Mouse (Mus musculus) liver, embryonic 15.5 days (tissue): ENCODE measurements around the gene Fkrp. TPM values are rescaled to one million over a fixed set of nuclear protein-coding genes. Genes with fewer than 3 reads are reported as not detected.

Experiments used
- ATAC-seq: fragments of 200-750 bp; cut with Nextera tagmentation; 2 replicates; pipeline ENCODE4 v1.8.0; 2017; ENCODE audit warnings: moderate number of reproducible peaks, mild to moderate bottlenecking, moderate library complexity; ENCODE audit not compliant: insufficient read depth
- H3K27ac ChIP-seq: fragments of 300-500 bp; sonication (generic); replicated peaks from 2 replicates; pipeline ENCODE4 v1.5.1; 2015; ENCODE audit warnings: mild to moderate bottlenecking, inconsistent platforms
- H3K27me3 ChIP-seq: fragments of 300-500 bp; sonication (generic); 2 replicates; pipeline ENCODE4 v1.6.1; 2015; ENCODE audit warnings: mild to moderate bottlenecking, inconsistent platforms
- H3K36me3 ChIP-seq: fragments of 300-500 bp; sonication (generic); replicated peaks from 2 replicates; pipeline ENCODE4 v1.6.1; 2015; ENCODE audit warnings: moderate library complexity, mild to moderate bottlenecking, inconsistent platforms
- H3K4me1 ChIP-seq: fragments of 300-500 bp; sonication (generic); replicated peaks from 2 replicates; pipeline ENCODE4 v1.6.1; 2015; ENCODE audit warnings: inconsistent platforms
- H3K4me2 ChIP-seq: fragments of 300-500 bp; sonication (generic); 2 replicates; pipeline ENCODE4 v1.6.1; 2015; ENCODE audit warnings: moderate library complexity, mild to moderate bottlenecking, inconsistent platforms
- H3K4me3 ChIP-seq: fragments of 300-500 bp; sonication (generic); replicated peaks from 2 replicates; pipeline ENCODE4 v1.5.1; 2015; ENCODE audit warnings: mild to moderate bottlenecking, inconsistent platforms
- H3K9ac ChIP-seq: fragments of 300-500 bp; sonication (generic); 2 replicates; pipeline ENCODE4 v1.6.1; 2015; ENCODE audit warnings: moderate library complexity, mild to moderate bottlenecking, inconsistent platforms
- H3K9me3 ChIP-seq: fragments of 300-500 bp; sonication (generic); replicated peaks from 2 replicates; pipeline ENCODE4 v1.6.1; 2016; ENCODE audit warnings: inconsistent platforms
- WGBS: fragments of 180-500 bp; shearing (Covaris S2); methylation state at CpG from one replicate; pipeline ENCODE4 v1.1.7; 2015; ENCODE audit warnings: mixed read lengths; ENCODE audit not compliant: insufficient replicate concordance; 5-methylcytosine and 5-hydroxymethylcytosine counted together
- polyA plus RNA-seq: library from polyadenylated mRNA; unstranded; fragments of >200 nt; fragmentation: Nextera tagmentation; extraction: Ambion mirVana; gene quantifications from 2 replicates; pipeline ENCODE4 v1.2.1, GENCODE M21; 2015

Gene Fkrp
- polyA plus RNA-seq, 1 experiment from 2014 or later, result 8.2 TPM

DNA sequence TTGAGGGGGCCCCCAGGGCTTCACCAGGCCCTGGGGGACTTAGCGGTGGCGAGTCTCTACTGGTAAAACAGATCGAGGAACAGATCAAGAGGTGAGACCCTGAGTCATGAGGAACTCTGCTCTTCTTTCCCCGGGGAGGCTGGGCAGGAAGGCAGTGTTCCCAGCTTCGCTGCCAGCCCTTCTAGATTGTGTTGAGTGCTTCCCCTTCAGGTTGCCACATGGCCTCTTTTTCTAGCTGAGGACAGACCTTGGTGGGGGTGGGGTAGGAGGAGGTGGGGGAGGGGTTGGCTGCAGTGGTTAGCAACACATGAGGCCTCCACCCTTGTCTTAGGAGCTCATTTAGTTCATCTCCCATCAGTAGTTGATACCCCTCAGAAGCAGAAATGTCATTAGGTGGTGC is 10.0 kb upstream of the Fkrp start:
- no peak overlapping the region for H3K4me2 ChIP-seq
- no peak overlapping the region for H3K4me3 ChIP-seq
- H3K9me3 ChIP-seq, result no peaks in the 10 kb centered on the region
- H3K9ac ChIP-seq, result no peak overlapping the region
- peaks cover 29% of the 10 kb centered on the region for H3K4me1 ChIP-seq
- H3K36me3 ChIP-seq, result peaks cover 90% of the 10 kb centered on the region
- ATAC-seq, result no peak
- 0 out of 2 replicates have a peak overlapping the region, but pooled peaks have one; percentile 19 for H3K27ac ChIP-seq
- 38% methylated on average over 5 of the region's 5 CpGs for WGBS
- H3K27me3 ChIP-seq, result no peaks in the 10 kb centered on the region

DNA sequence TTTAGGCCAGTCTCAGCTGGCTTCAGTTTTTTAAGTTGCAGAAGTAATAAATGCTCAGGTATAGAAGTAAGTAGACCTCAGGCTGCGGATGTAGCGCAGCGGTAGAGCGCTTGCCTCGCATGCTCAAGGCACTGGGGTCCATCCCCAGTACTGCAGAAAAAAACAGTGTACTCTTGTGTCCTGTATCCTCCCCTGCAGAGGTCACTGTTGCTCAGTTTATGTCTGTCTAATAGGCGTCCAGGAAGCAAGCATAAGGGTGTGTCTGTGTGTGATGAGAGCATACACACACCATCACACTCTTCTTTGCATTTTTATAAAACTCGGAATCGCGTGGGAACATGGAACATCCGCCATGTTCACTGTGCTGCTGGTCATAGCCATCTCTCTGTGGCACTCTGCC is 9.3 kb upstream of the Fkrp start:
- WGBS, result 71% methylated on average over 10 of the region's 10 CpGs
- Histone ChIP-seq H3K4me2 (no peak overlapping the region), H3K27me3 (no peaks in the 10 kb centered on the region), H3K4me1 (peaks cover 37% of the 10 kb centered on the region), H3K36me3 (peaks cover 82% of the 10 kb centered on the region), H3K4me3 (no peak overlapping the region), H3K27ac (0 out of 2 replicates have a peak overlapping the region, but pooled peaks have one; percentile 19), H3K9ac (no peak overlapping the region), H3K9me3 (no peaks in the 10 kb centered on the region)
- ATAC-seq, result no peak

DNA sequence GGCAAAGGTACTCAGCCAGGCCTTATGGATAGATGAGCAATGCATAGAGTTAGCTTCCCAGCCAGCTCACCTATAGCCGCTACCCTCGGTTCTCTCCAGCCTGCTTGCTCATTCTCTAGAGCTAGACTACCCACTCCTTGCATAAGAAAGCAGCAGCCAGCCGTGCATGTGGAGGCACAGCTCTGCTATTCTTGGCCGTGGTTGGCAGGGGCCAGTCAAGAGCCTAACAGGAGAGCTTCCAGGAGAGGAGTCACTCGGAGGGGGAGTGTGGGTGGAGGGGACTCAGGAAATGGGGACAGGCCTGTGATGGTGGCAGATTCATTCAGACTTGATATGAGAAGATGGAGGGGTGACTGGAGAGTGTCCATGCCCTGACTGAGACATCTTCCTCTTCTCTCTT is 7.2 kb upstream of the Fkrp start:
- H3K4me1 ChIP-seq, result peaks cover 58% of the 10 kb centered on the region
- H3K4me2 ChIP-seq, result no peak overlapping the region
- H3K27ac ChIP-seq, result no peak overlapping the region
- H3K36me3 ChIP-seq, result peaks cover 61% of the 10 kb centered on the region
- no peak for ATAC-seq
- 64% methylated on average over 5 of the region's 5 CpGs for WGBS
- H3K4me3 ChIP-seq, result no peak overlapping the region
- H3K9me3 ChIP-seq, result no peaks in the 10 kb centered on the region
- no peaks in the 10 kb centered on the region for H3K27me3 ChIP-seq
- H3K9ac ChIP-seq, result no peak overlapping the region

DNA sequence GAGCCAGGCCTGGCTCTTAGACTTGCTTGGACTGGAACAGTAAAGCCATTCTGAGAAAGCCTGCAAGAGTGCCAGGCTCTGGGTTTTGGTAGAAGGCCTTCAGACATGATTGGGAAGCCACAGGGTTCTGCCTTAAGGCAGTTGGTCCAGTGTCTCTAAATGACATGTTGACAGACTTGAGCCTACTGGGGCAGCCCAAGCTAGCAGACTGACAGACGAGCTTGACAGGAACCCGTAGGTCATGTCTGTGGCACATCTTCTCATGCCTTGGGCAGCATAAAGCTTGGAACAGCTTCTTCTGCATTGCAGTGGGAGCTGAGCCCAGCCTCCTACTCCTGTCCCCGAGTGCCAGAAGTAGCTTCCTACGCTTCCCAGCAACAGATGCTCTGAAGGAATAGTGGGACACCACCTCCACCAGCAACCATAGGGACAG is 5.2 kb upstream of the Fkrp start:
- no peaks in the 10 kb centered on the region for H3K9me3 ChIP-seq
- WGBS, result 77% methylated on average over 4 of the region's 4 CpGs
- no peak overlapping the region for H3K9ac ChIP-seq
- H3K36me3 ChIP-seq, result peaks cover 44% of the 10 kb centered on the region
- no peak overlapping the region for H3K27ac ChIP-seq
- no peak overlapping the region for H3K4me3 ChIP-seq
- H3K4me1 ChIP-seq, result peaks cover 66% of the 10 kb centered on the region
- ATAC-seq, result no peak
- no peak overlapping the region for H3K4me2 ChIP-seq
- H3K27me3 ChIP-seq, result no peaks in the 10 kb centered on the region

DNA sequence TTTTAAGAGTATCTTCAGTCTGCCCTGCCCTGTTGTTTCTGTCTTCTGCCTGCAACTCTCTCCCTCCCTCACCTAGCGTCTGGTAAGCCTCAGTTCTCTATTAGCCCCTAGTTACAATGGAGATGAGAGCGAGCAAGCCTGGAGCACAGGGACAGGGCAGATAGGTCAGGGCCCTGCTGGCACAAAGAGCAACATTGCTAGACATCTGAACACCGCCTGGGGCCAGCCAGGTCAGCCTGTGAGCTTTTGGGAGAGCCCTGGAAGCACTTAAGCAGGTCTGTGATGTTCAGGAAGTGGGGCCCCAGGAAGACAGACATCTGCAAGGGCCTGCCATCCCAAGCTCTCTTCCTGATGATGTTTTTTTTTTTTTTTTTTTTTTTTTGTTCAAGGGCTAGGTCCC is 4.6 kb upstream of the Fkrp start:
- 62% methylated on average over 3 of the region's 3 CpGs for WGBS
- H3K4me1 ChIP-seq, result peaks cover 62% of the 10 kb centered on the region
- no peaks in the 10 kb centered on the region for H3K27me3 ChIP-seq
- no peak overlapping the region for H3K9ac ChIP-seq
- no peak overlapping the region for H3K4me3 ChIP-seq
- no peak for ATAC-seq
- peak overlapping the region; percentile 38; the same call in 1 of the 2 replicates for H3K27ac ChIP-seq
- H3K9me3 ChIP-seq, result no peaks in the 10 kb centered on the region
- peak overlapping the region; percentile 12; the same call in 1 of the 2 replicates for H3K4me2 ChIP-seq
- H3K36me3 ChIP-seq, result peaks cover 38% of the 10 kb centered on the region

DNA sequence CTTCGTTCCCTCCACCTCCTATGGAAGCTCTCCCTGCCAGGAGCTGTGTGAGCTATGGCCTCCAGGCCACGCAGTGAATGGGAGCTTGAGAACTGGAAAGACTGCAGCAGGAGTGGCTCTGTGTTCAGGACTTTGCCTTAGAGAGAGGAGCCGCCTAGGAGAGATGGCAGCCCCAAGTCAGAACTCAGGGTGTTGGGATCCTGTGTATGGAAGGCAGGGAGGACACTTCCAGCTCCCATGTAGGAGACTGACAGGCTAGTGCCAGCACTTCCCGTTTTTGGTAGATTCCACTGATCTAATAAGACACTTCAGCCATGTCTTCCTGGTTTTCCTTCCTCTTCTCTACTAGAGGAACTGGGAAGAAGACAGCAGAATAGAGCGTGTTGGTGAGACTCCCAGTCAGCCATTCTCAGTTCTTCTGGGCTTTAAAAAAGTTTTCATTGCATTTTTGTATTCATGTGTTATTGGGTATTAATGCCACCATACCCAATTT is 3.8 kb upstream of the Fkrp start:
- 35% methylated on average over 5 of the region's 5 CpGs for WGBS
- Histone ChIP-seq H3K4me1 (peaks cover 67% of the 10 kb centered on the region), H3K27ac (peak overlapping the region; percentile 78)

DNA sequence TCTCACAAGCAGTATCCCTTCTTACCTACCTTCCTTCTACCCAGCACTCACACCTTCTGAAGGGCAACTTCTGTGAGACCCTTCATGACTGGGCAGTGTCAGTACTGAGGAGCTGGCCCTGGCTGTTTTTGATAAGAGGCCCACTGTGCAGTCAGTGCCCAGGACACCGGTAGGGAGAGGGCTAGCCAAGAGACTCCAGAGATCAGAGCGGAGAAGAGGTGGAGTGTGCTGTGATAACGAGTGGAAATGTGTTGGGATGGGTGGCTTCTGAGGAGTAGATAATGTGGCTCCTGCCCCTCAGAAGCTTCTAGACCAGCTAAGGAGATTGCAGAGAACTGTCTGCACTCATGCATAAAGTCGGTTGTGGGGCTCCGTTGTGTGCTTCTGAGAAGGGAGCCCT is 3.3 kb upstream of the Fkrp start:
- peak; percentile 66 for ATAC-seq
- H3K36me3 ChIP-seq, result peaks cover 25% of the 10 kb centered on the region
- 15% methylated on average over 5 of the region's 5 CpGs for WGBS
- H3K4me3 ChIP-seq, result peak overlapping the region; percentile 17
- H3K27ac ChIP-seq, result peak overlapping the region; percentile 78
- H3K9ac ChIP-seq, result peak overlapping the region; percentile 31
- H3K4me1 ChIP-seq, result peaks cover 68% of the 10 kb centered on the region
- H3K4me2 ChIP-seq, result peak overlapping the region; percentile 52
- H3K27me3 ChIP-seq, result no peaks in the 10 kb centered on the region
- H3K9me3 ChIP-seq, result no peaks in the 10 kb centered on the region

More for the DNA sequence above, 3.8 kb upstream of the Fkrp start:
- H3K27me3 ChIP-seq, result no peaks in the 10 kb centered on the region
- peaks cover 30% of the 10 kb centered on the region for H3K36me3 ChIP-seq
- no peaks in the 10 kb centered on the region for H3K9me3 ChIP-seq
- peak overlapping the region; percentile 52 for H3K4me2 ChIP-seq
- peak overlapping the region; percentile 31 for H3K9ac ChIP-seq
- ATAC-seq, result no peak
- H3K4me3 ChIP-seq, result peak overlapping the region; percentile 17; the same call in 1 of the 2 replicates

DNA sequence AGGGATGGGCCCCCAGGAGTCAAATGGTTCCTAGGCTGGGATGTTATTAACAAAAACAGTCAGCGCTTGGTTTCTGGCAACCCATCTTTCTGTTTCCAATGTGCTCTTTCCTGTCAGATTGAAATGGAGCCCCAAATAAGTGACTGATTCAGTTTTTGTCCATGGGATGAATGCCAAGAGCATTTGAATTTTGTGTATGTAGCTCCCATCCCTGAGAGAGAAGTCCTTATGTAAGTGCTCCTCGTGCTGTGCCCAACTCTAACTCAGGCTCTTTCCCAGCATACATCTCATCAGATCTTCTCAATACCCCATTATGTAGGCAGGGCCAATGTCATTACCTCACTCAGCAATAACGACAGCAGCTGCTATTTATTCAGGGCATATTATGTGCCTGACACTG is 1.2 kb upstream of the Fkrp start:
- ATAC-seq, result no peak
- Histone ChIP-seq H3K27me3 (0 out of 2 replicates have a peak, but pooled peaks cover under 1% of the 10 kb centered on the region), H3K27ac (peak overlapping the region; percentile 88), H3K9ac (peak overlapping the region; percentile 96), H3K4me1 (peaks cover 67% of the 10 kb centered on the region), H3K36me3 (peaks cover 21% of the 10 kb centered on the region; the same call in 1 of the 2 replicates), H3K4me2 (peak overlapping the region; percentile 95), H3K9me3 (no peaks in the 10 kb centered on the region), H3K4me3 (peak overlapping the region; percentile 95)
- WGBS, result 66% methylated on average over 3 of the region's 3 CpGs

DNA sequence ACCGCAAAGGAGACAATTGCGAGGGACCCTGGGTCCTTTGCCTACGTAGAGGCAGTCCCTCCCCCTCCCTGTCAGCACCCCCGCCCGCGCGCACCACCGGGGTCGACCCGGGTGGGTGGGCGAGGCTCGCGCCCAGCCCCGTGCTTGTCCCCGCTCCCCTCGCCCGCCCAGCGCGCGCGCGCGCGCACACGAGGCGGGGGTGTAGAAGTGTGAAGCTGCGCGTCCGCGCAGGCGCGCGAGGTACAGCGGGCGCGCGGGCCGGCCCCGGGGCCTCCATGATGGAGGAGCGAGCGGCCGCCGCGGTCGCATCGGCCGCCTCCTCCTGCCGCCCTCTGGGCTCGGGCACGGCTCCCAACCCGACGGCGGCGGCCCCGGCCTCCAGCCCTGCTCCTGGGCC is 456 bp downstream of the Fkrp start:
- Histone ChIP-seq H3K9ac (peak overlapping the region; percentile 96), H3K27me3 (peaks cover 17% of the 10 kb centered on the region), H3K4me2 (peak overlapping the region; percentile 95), H3K4me1 (peaks cover 59% of the 10 kb centered on the region), H3K4me3 (peak overlapping the region; percentile 95), H3K27ac (peak overlapping the region; percentile 88), H3K36me3 (peaks cover 25% of the 10 kb centered on the region; the same call in 1 of the 2 replicates), H3K9me3 (no peaks in the 10 kb centered on the region)
- under 1% methylated on average over 53 of the region's 55 CpGs for WGBS
- ATAC-seq, result peak; percentile 81

DNA sequence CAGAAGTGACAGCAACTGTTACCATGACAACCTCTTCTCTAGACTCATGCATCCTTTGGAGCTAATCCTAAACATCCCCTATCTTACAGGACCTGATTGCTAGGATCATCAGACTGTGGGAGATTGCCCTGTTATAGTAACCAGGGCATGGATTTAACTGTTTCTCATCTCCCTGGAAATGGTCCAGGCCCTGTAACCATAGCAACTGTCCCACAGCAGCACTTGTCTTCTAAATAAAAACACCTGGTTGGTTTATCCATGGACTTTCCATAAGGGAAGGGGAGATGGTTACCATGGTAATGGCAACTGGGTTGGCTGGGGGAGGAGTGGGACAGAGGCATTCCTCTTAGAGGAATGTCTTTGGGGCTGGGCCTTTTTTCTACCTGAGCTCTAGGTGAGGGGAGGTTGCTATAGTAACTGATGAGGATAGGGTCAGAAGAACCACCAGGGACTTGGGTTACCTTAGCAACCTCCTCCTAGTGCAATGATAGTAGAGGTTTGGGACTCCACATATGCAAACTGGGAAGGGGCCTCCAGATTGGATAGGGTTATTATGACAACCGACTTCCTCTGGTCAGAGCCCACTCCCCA is 1.1 kb downstream of the Fkrp start, which contains the start of gene Strn4:
TSS of gene Strn4 (plus strand) at position 539 of the 591 bp plus-strand sequence.
- ATAC-seq, result no peak
- peak within 1 kb of the TSS; percentile 88 for H3K27ac ChIP-seq
- 22% methylated on average over 1 of the region's 1 CpGs for WGBS
- H3K4me3 ChIP-seq, result peak within 1 kb of the TSS; percentile 95
- no peaks in the 10 kb centered on the region for H3K9me3 ChIP-seq
- peaks cover 58% of the 10 kb centered on the region for H3K4me1 ChIP-seq
- H3K36me3 ChIP-seq, result peaks cover 32% of the 10 kb centered on the region
- H3K4me2 ChIP-seq, result peak within 1 kb of the TSS; percentile 95
- peaks cover 23% of the 10 kb centered on the region for H3K27me3 ChIP-seq
- H3K9ac ChIP-seq, result peak within 1 kb of the TSS; percentile 96

DNA sequence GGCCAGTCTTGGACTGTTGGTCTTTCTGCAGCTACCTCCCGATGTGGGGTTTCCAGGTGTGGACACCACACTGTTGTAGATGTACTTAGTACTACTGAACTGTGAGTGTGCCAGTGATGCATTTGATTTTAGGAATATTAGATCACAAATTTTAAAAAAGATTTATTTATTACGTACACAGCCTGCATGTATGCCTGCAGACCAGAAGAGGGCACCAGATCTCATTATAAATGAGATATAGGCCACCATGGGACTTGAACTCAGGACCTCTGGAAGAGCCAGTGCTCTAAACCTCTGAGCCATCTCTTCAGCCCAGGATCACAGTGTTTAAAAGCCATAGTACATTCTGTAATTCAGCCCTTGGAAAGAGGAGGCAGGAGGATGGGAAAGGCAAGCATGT is 4.0 kb downstream of the Fkrp start:
- no peak overlapping the region for H3K9ac ChIP-seq
- H3K4me3 ChIP-seq, result no peak overlapping the region
- H3K4me1 ChIP-seq, result peaks cover 32% of the 10 kb centered on the region
- 64% methylated on average over 2 of the region's 2 CpGs for WGBS
- H3K9me3 ChIP-seq, result no peaks in the 10 kb centered on the region
- peaks cover 30% of the 10 kb centered on the region for H3K27me3 ChIP-seq
- ATAC-seq, result no peak
- no peak overlapping the region for H3K27ac ChIP-seq
- peaks cover 38% of the 10 kb centered on the region for H3K36me3 ChIP-seq
- no peak overlapping the region for H3K4me2 ChIP-seq
